Comparison of ENCODE assay signal across 10 mouse cellular contexts in genomic region chr7:135602881-135603523, GRCm38 (mm10).
A peak's percentile ranks its signal among the peaks of the same experiment; 100 is the strongest.
DNase-seq lines count a peak whose midpoint lies in the region; ATAC-seq lines count a peak whose summit lies in the region.
"Had no signal": no experiment of that assay in that cellular context is flagged by ENCODE, and none has a peak within 500 bp of the region (broad histone marks: within the 10 kb centered on the region; RNA-seq: fewer than 3 reads in every experiment).

No protein-coding gene starts in this region.

- no peak overlapping the region for H3K4me3 ChIP-seq in midbrain, embryonic 10.5 days
- no peak overlapping the region for H3K4me3 ChIP-seq in midbrain, embryonic 13.5 days (replicated peaks)
- H3K4me3 ChIP-seq in hindbrain, embryonic 12.5 days, result no peak overlapping the region

- no peaks in the 10 kb centered on the region for H3K9me3 ChIP-seq in midbrain, embryonic 10.5 days (replicated peaks)
- no peaks in the 10 kb centered on the region for H3K9me3 ChIP-seq in midbrain, embryonic 13.5 days
- no peaks in the 10 kb centered on the region for H3K9me3 ChIP-seq in hindbrain, embryonic 12.5 days (replicated peaks)

- peak; percentile 47 for DNase-seq in adrenal gland, postnatal 10 days
- no peak for DNase-seq in adrenal gland, postnatal 4 days (ENCODE audit: low spot score in 2 of 2)
- no peak for DNase-seq in midbrain, embryonic 10.5 days (ENCODE audit: low spot score)
- DNase-seq in kidney, postnatal 25 days, result peak; percentile 50 to 79
- no peak for DNase-seq in spleen, postnatal 14 days (ENCODE audit: low spot score in 2 of 2)
- no peak for DNase-seq in right cerebral cortex, postnatal 10 days (ENCODE audit: low spot score in 2 of 2)
- DNase-seq: cerebellum, postnatal 25 days; right cerebral cortex, postnatal 4 days had no signal

- H3K27ac ChIP-seq in midbrain, embryonic 10.5 days (replicated peaks), result 0 out of 2 replicates have a peak overlapping the region, but pooled peaks have one; percentile 42
- no peak overlapping the region for H3K27ac ChIP-seq in midbrain, embryonic 13.5 days
- no peak overlapping the region for H3K27ac ChIP-seq in hindbrain, embryonic 12.5 days

- no peak for ATAC-seq in midbrain, embryonic 13.5 days
- no peak for ATAC-seq in hindbrain, embryonic 12.5 days (ENCODE audit: low FRiP score)

- H3K27me3 ChIP-seq in midbrain, embryonic 10.5 days (ENCODE audit: low read depth, poor library complexity, severe bottlenecking), result no peaks in the 10 kb centered on the region
- H3K27me3 ChIP-seq in midbrain, embryonic 13.5 days, result no peaks in the 10 kb centered on the region
- H3K27me3 ChIP-seq in hindbrain, embryonic 12.5 days, result no peaks in the 10 kb centered on the region

- peaks cover 21% of the 10 kb centered on the region for H3K4me1 ChIP-seq in midbrain, embryonic 10.5 days
- no peaks in the 10 kb centered on the region for H3K4me1 ChIP-seq in midbrain, embryonic 13.5 days (replicated peaks)
- peaks cover 2% of the 10 kb centered on the region; the same call in 1 of the 2 replicates for H3K4me1 ChIP-seq in hindbrain, embryonic 12.5 days

- H3K36me3 ChIP-seq in midbrain, embryonic 10.5 days, result no peaks in the 10 kb centered on the region
- no peaks in the 10 kb centered on the region for H3K36me3 ChIP-seq in midbrain, embryonic 13.5 days
- H3K36me3 ChIP-seq in hindbrain, embryonic 12.5 days, result no peaks in the 10 kb centered on the region

- 58% methylated on average over 5 of the region's 5 CpGs for WGBS in midbrain, embryonic 10.5 days
- 50% methylated on average over 5 of the region's 5 CpGs for WGBS in midbrain, embryonic 13.5 days
- 38% methylated on average over 5 of the region's 5 CpGs for WGBS in hindbrain, embryonic 12.5 days

- no peak overlapping the region for H3K9ac ChIP-seq in midbrain, embryonic 13.5 days (replicated peaks)
- H3K9ac ChIP-seq in hindbrain, embryonic 12.5 days, result no peak overlapping the region

- H3K4me2 ChIP-seq in midbrain, embryonic 13.5 days (replicated peaks), result no peak overlapping the region
- H3K4me2 ChIP-seq in hindbrain, embryonic 12.5 days (replicated peaks), result no peak overlapping the region

Comparison
In these comparisons a context has a peak if more than half of its experiments do, and no peak if none do; other contexts are left out.
1. DNase-seq: peak in adrenal gland, postnatal 10 days (single experiment) and kidney, postnatal 25 days (2 of 2); none in adrenal gland, postnatal 4 days (0 of 2), midbrain, embryonic 10.5 days (single experiment), spleen, postnatal 14 days (0 of 2) and right cerebral cortex, postnatal 10 days (0 of 2).